Mouse (Mus musculus): Measurements from ENCODE around the gene Cst11. TPM values are rescaled to one million over a fixed set of nuclear protein-coding genes. Genes with fewer than 3 reads are reported as not detected.

Cst11 gene
- total and polyA plus RNA-seq, 3 experiments = not detected

DNA sequence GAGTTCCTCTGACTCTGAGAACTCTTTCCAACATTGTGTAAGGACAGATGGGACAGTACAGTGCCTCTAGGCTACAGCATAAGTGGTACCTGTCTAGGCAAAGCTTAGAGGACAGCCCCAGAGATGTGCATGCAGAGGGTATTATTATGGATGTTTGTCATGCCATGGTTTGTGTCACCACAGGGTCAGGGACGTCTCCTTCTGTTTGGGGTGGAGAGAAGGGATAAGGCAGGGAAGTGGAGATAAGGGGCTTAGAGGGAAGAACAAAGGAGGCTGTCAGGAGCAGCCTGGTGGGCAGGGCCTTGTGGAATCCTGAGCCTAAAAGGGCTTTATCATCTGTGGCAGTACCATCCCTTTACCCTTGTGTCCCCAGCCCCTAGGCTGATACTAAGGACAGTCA, 10.4 kb upstream of the Cst11 start, which contains the start of gene 8030411F24Rik:
Gene 8030411F24Rik (plus strand): TSS at position 301 of the 400 bp plus-strand sequence.
- Histone ChIP-seq H3K9me3 (replicated peaks) (no peaks in the 10 kb centered on the region), H3K27me3 (ENCODE audit: insufficient read depth, low read length) (no peaks in the 10 kb centered on the region), H3K4me1 (ENCODE audit: insufficient read depth, low read depth, low read length) (no peaks in the 10 kb centered on the region), H3K4me3 (ENCODE audit: low read depth, low read length) (no peak within 1 kb of the TSS), H3K36me3 (replicated peaks) (no peaks in the 10 kb centered on the region)
- DNase-seq (ENCODE audit: low spot score) (no peak), ATAC-seq (ENCODE audit: extremely low read depth, insufficient number of reproducible peaks, low FRiP score, poor library complexity, severe bottlenecking) (no peak)
- TF ChIP-seq GATA1 (IDR thresholded peaks at IDR 0.05; ENCODE audit: borderline replicate concordance, low read length) (no peak), TAL1 (conservative IDR thresholded peaks at IDR 0.05; ENCODE audit: low read depth, low read length) (no peak), POLR2AphosphoS5 (IDR thresholded peaks at IDR 0.05; ENCODE audit: insufficient replicate concordance, low read depth, low read length) (no peak), GATA2 (IDR thresholded peaks at IDR 0.05; ENCODE audit: borderline replicate concordance, low read depth, low read length) (no peak), CTCF (IDR thresholded peaks at IDR 0.05; ENCODE audit: low read depth, low read length) (no peak)

- Histone ChIP-seq H3K9me3 (replicated peaks) (no peaks in the 10 kb centered on the region), H3K27me3 (ENCODE audit: insufficient read depth, low read length) (no peaks in the 10 kb centered on the region), H3K4me1 (ENCODE audit: insufficient read depth, low read depth, low read length) (no peaks in the 10 kb centered on the region), H3K4me3 (ENCODE audit: low read depth, low read length) (no peak overlapping the region), H3K36me3 (replicated peaks) (no peaks in the 10 kb centered on the region)
- TF ChIP-seq GATA2 (IDR thresholded peaks at IDR 0.05; ENCODE audit: borderline replicate concordance, low read depth, low read length) (no peak), POLR2AphosphoS5 (IDR thresholded peaks at IDR 0.05; ENCODE audit: insufficient replicate concordance, low read depth, low read length) (no peak), TAL1 (conservative IDR thresholded peaks at IDR 0.05; ENCODE audit: low read depth, low read length) (no peak), GATA1 (IDR thresholded peaks at IDR 0.05; ENCODE audit: borderline replicate concordance, low read length) (no peak), CTCF (IDR thresholded peaks at IDR 0.05; ENCODE audit: low read depth, low read length) (no peak)
- DNase-seq (ENCODE audit: low spot score) = no peak
- no peak for ATAC-seq (ENCODE audit: extremely low read depth, insufficient number of reproducible peaks, low FRiP score, poor library complexity, severe bottlenecking)
These were observed 7.5 kb downstream of the Cst11 start for GRCm38 (mm10) chr2:148763648-148764388.

- ATAC-seq (ENCODE audit: extremely low read depth, insufficient number of reproducible peaks, low FRiP score, poor library complexity, severe bottlenecking) (no peak), DNase-seq (ENCODE audit: low spot score) (no peak)
- no peaks in the 10 kb centered on the region for H3K36me3 ChIP-seq (replicated peaks)
- no peak overlapping the region for H3K4me3 ChIP-seq (ENCODE audit: low read depth, low read length)
- no peaks in the 10 kb centered on the region for H3K27me3 ChIP-seq (ENCODE audit: insufficient read depth, low read length)
- no peaks in the 10 kb centered on the region for H3K9me3 ChIP-seq (replicated peaks)
- peaks cover 3% of the 10 kb centered on the region; the same call in 1 of the 2 replicates for H3K4me1 ChIP-seq (ENCODE audit: insufficient read depth, low read depth, low read length)
- TF ChIP-seq GATA1 (IDR thresholded peaks at IDR 0.05; ENCODE audit: borderline replicate concordance, low read length) = no peak
- no peak for TF ChIP-seq GATA2 (IDR thresholded peaks at IDR 0.05; ENCODE audit: borderline replicate concordance, low read depth, low read length)
- TF ChIP-seq CTCF (IDR thresholded peaks at IDR 0.05; ENCODE audit: low read depth, low read length) = no peak
- no peak for TF ChIP-seq POLR2AphosphoS5 (IDR thresholded peaks at IDR 0.05; ENCODE audit: insufficient replicate concordance, low read depth, low read length)
- no peak for TF ChIP-seq TAL1 (conservative IDR thresholded peaks at IDR 0.05; ENCODE audit: low read depth, low read length)
These were observed 16.9 kb downstream of the Cst11 start for GRCm38 (mm10) chr2:148754310-148754846.

DNA sequence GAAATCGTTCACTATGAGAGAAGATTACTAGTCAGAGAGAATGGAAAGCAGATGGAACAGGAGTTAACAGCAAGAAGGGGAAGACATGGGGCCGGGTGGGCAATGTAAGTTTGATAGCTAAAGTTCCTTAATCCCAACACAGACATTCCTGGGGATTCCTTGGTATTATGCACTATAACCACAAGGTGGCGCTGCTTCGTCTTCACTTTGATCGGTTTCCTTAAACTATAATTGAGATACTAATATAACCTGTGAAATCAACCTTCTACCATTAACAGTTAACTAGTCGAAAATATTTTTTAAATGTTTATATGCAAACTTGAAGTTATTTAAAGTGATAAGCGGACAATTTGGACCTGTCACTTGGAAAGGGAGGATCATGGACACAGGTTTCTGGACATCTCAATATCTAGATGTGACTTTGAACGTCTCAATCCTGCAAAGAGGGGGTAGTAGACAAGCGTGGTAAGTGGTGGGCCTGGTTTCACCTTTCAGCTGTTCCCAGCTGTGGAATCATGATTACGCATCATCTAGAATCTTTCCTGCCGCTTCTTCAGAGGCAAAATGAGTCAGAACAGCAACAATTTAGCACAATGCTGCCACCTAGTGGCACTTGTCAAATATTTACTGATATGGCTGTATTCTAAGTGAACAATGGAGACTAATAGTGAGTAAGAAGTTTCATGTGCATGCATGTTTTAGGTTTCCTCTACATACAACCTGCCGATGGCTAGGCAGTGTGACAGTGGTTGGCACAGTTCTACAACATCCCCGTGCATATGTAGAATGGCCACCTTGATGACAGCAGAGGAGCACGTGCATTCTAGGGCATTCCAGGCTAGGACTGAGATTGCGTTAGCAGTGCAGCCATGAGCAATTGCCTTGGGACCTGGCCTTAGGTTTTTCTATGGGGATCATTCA, 19.1 kb downstream of the Cst11 start:
- peak; percentile 20 for DNase-seq (ENCODE audit: low spot score)
- no peaks in the 10 kb centered on the region for H3K27me3 ChIP-seq (ENCODE audit: insufficient read depth, low read length)
- H3K36me3 ChIP-seq (replicated peaks) = no peaks in the 10 kb centered on the region
- no peak overlapping the region for H3K4me3 ChIP-seq (ENCODE audit: low read depth, low read length)
- H3K9me3 ChIP-seq (replicated peaks) = no peaks in the 10 kb centered on the region
- peaks cover 3% of the 10 kb centered on the region; the same call in 1 of the 2 replicates for H3K4me1 ChIP-seq (ENCODE audit: insufficient read depth, low read depth, low read length)
- peak; percentile 86 for ATAC-seq (ENCODE audit: extremely low read depth, insufficient number of reproducible peaks, low FRiP score, poor library complexity, severe bottlenecking)
- peak; percentile 21 for TF ChIP-seq CTCF (IDR thresholded peaks at IDR 0.05; ENCODE audit: low read depth, low read length)
- TF ChIP-seq GATA1 (IDR thresholded peaks at IDR 0.05; ENCODE audit: borderline replicate concordance, low read length) = no peak
- no peak for TF ChIP-seq GATA2 (IDR thresholded peaks at IDR 0.05; ENCODE audit: borderline replicate concordance, low read depth, low read length)

DNA sequence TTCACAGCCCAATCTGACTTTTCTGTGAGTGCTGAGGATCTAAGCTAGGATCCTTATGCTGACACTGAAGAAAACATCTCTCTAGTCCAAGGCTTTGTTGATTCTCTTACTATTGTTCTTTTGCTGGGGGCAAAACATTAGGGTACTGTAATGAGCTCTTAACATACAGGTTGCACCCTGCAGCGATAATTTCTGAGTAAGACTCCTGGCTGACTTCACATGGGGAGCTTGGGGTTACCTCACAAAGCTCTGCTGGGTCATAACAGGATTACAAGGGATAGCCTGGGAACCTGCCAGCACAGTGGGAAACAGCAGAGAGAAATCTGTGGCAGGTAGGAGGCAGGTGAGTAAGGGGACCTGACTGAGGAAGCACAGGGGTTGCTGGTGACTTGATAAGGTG, 21.2 kb downstream of the Cst11 start, which contains the start of gene Cstl1:
Gene Cstl1 (plus strand): TSS at position 301 of the 400 bp plus-strand sequence.
- no peak for ATAC-seq (ENCODE audit: extremely low read depth, insufficient number of reproducible peaks, low FRiP score, poor library complexity, severe bottlenecking)
- H3K4me1 ChIP-seq (ENCODE audit: insufficient read depth, low read depth, low read length) = peaks cover 3% of the 10 kb centered on the region; the same call in 1 of the 2 replicates
- no peak within 1 kb of the TSS for H3K4me3 ChIP-seq (ENCODE audit: low read depth, low read length)
- TF ChIP-seq POLR2AphosphoS5 (IDR thresholded peaks at IDR 0.05; ENCODE audit: insufficient replicate concordance, low read depth, low read length) (no peak), TAL1 (conservative IDR thresholded peaks at IDR 0.05; ENCODE audit: low read depth, low read length) (no peak), GATA1 (IDR thresholded peaks at IDR 0.05; ENCODE audit: borderline replicate concordance, low read length) (no peak), CTCF (IDR thresholded peaks at IDR 0.05; ENCODE audit: low read depth, low read length) (no peak)
- DNase-seq (ENCODE audit: low spot score) = no peak
- no peaks in the 10 kb centered on the region for H3K36me3 ChIP-seq (replicated peaks)
- no peaks in the 10 kb centered on the region for H3K27me3 ChIP-seq (ENCODE audit: insufficient read depth, low read length)
- no peaks in the 10 kb centered on the region for H3K9me3 ChIP-seq (replicated peaks)

All from G1E (cell line).